Mouse (Mus musculus) adrenal gland (tissue): ENCODE data around the gene Sphk1.

ENCODE experiments used
- intact Hi-C: fragments of 180-260 bp; cut with DNase I; formaldehyde crosslinking; loops from one replicate; pipeline ENCODE4 v1.15.1; 2025

Gene Sphk1

DNA sequence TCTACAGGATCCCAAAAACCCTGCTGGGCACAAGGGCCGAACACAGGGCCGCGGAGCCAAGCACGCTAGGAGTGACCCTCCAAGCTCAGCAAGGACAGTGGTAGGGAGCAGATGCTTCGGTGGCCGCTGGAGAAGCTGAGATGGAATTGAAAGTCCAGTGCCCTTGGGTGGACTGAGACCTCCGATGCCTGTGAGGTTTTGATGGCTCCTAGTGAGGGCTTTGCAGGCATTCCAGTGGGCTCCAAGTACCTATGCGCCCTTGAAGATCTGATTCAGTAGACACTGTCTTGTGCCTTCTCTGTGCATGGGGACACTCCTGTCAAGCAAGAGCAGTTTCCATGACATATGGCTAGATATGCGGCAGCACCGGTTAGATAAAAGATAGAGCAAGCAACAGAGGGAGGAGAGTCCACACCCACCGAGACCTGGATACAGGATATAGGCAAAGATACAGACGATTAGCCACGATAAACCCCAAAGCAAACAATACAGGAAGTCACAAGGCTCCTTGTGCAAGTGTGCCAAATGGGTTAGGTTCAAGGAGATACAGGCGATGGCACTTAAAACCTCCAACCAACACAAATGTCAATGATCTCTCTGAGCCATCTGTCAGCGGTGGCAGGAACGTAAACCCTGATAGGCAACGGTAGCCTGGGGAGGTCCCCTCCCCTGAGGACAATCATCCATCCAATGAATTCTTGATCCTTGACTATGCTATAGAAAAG lies 24.4 kb upstream of the Sphk1 start:
- intact Hi-C loops = no loop called here

DNA sequence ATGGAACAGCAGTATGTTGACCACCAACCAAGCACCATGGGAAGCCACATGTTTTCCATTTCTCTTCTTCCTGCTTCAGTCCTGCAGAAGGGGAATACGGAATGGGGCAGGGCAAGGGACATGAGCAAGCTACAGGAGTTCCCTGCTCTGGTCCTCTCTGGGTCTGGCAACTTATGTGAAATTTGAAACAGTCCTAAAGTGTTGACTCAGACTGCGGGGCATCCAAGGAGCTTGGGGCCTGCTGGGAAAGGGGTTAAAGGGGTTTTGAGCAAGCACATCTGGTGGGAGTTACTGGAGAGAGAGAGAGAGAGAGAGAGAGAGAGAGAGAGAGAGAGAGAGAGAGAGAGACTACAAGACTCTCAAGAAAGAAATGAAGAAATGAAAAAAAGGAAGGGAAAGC lies 22.0 kb upstream of the Sphk1 start:
- intact Hi-C loops = no loop called here

DNA sequence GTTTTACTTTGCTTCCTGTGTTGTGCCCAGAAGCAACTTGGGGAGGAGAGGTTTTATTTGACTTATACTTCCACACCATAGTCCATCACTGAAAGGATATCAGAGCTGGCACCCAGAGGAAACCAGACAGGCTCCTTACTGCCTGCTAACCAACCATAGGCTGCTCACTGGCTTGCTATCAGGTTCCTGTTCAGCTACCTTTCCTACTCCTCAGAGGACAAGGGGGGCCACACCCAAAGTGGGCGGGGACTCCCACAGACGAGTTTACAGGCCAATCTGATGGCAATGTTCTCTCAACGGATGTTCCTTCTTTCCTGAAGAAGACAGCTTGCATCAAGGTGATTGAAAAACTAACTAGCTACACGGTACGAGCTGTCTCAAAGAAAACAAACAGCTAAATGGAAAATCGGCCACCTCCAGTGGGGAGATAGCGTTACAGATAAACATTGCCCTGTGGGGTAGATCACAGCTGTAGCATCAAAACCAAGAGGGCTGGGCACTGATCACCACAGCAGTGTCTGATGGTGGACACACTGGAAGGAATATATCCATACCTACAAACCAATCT lies 19.3 kb upstream of the Sphk1 start:
- intact Hi-C loops = no loop called here

DNA sequence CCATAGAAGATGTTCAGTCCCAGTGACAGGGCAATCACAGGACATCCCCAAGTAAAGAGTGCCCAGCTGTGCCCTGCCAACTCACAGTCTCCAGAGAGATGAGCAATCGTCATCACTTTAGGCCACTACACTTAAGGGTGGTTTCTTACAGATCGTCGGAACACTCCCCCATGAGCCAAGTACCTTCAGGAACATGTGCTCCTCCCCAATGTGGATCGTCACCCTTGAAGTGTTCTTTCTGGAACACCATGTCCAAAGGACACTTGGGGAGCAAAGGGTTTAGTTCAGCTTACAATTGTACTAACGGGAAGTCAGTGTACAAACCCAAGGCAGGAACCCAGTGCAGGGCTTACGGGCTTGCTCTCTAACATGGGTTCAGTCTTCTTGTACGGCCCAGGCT lies 18.6 kb upstream of the Sphk1 start:
- intact Hi-C loops = no loop called here

DNA sequence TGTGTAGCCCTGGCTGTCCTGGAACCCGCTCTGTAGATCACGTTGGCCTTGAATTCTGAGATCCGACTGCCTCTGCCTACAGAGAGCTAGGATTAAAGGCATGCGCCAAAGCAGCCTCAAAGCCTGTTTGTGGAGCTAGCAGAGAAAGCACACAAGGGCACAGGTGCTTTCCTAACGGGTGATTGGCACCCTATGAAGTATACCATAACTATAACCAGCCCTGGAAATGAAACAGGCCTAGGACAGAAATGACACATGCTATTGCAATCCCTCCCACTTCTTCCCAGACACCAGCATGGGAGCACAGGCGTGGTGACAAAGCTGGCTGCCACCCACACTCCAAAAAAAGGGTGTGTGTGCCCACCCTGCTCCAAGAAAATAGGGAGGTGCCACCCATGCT lies 17.7 kb upstream of the Sphk1 start:
- intact Hi-C loops = no loop called here

DNA sequence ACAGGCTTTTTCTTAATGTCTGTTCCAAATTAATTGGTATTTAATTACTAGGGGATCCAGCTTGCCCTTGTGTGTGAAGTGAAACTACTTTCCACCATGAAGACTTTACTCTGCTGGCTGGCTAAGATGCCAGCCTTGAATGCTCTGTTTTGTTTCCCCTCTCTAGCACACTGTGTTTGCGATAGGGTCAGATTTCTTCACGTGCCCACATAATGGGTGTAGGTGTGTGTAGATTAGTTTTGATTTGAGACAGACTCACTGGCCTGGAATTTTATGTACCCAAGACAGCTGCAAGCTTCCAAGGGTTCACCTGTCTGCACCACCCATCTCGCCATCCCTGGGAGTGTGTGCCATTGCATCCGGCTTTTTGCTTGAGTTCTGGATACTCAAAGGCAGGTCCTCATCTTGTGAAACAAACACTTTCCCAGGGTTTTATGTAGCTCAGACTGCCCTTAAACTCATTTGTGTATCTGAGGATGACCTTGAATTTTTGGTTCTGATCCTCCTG lies 17.1 kb upstream of the Sphk1 start:
- intact Hi-C loops = no loop called here

DNA sequence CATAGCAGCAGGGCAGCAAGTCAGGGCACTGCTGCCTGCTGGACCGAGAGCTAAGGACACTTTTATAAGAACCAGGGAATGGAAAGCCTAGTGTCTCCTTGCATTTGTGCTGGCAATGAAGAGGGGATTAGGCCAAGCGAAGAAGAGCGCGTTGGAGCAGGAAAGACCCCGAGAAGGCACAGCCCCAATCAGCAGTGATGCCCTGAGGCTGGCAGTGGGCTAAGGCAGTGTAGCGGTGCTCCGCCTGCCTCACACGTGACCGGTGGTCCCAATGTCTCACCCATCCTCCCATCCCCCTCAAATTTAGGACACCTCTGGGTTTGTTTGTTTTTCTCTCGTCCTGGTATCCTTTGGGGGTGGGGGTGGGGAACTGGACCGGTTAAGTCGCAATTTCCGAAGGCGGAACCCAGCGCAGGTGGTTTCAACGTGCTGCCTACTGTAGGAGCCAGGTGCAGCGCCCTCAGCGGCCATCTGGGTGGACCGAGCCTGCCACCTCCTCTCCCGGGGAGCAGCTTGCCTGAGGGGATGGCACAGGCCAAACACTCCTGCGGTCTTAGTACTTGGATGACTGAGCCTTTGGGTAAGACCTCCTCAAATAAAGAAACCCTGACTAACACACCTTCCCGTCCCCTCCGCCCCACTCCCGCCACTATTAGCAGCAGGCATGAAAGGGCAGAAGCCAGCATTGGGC lies 15.2 kb upstream of the Sphk1 start:
- intact Hi-C loops = no loop called here

DNA sequence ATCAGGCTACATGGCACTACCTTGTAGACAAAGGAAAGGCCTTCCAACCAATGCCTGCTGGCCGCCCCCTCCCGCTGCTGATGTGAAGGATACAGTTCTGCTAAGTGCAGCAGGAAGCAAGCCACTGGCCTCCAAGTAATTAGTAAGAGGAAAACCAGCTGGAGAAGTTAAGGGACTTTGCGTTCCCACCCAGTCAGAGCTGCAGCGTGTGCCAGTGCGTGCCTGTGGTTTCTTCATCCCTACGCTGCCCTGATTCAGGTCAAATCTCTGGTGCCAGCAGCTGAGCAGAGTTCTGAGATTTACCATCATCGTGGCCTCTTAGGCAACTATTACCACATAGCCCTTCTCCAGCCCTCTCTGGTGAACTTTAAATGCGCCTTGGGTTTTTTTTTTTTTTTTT lies 12.2 kb upstream of the Sphk1 start:
- intact Hi-C loops = no loop called here

DNA sequence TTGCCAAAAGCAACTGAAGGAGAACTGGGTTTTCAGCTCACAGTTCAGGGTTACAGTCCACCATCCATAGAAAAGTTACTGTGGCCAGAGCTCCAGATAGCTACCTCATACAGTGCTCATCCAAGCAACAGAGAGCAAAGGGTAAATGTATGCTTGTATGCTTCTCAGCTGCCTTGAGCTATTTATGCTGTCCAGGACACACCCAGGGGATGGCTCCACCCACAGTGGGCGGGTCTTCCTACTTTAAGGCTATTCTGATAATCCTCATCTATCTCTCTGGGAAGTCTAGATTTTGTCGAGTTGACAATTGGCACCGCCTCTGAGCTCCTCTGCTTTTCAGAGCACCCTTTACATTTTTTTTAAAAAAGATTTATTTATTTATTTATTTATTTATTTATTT lies 9.6 kb upstream of the Sphk1 start:
- intact Hi-C loops = no loop called here

DNA sequence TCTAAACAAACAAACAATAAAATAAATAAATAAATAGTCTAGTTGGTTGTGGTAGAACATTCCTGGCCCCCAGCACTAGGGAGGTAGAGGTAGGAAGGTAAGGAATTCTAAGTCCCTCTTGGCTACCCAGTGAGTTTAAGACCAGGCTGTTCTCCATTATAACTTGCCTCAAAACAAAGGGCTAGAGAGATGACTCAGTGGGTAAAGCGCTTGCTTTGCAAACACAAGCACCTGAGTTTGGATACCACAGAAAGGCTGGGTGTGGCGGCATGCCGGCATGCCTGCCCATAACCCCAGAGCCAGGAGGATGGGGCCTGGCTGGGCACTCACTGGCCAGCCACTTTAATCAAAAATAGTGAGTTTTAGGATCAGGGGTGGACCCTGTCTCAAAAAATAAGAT lies 8.7 kb upstream of the Sphk1 start:
- intact Hi-C loops = no loop called here

DNA sequence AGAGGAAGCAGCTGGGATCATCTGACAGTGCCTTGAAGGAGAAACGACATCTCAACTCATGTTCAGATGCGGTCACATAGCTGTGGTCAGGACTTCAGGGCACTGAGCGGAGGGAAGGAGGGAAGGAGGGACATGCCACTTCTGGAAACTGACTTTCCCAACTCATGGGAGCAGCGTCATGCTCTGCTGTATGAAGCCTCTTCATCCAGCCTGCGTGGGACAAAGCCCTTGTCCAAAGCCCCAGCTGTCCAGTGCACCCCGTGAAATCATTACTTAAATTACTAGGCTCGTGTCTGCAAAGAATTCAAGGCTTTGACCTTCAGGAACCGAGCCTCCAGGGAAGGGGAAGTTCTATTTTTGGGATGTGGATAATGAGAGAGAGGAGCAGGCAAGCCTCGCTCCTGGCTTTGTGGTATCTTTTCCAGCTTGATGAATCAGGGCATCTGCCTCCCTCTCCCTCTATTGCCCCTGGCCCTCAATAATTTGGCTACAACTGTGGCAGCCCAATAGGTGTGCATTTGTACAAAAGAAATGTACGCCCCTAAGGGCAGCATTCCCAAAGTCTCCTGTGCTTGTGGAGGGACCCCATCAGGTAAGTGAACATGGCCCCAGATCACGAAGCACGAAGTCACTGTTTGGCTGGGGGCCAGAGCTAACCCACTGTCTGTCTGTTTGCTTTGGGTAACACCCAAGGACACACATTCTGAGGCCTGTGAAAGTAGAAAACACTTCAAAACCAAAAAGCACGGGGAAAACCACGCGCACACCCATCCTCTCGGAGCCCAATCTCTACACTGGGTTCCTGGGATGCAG lies 7.6 kb upstream of the Sphk1 start:
- intact Hi-C loops = no loop called here

DNA sequence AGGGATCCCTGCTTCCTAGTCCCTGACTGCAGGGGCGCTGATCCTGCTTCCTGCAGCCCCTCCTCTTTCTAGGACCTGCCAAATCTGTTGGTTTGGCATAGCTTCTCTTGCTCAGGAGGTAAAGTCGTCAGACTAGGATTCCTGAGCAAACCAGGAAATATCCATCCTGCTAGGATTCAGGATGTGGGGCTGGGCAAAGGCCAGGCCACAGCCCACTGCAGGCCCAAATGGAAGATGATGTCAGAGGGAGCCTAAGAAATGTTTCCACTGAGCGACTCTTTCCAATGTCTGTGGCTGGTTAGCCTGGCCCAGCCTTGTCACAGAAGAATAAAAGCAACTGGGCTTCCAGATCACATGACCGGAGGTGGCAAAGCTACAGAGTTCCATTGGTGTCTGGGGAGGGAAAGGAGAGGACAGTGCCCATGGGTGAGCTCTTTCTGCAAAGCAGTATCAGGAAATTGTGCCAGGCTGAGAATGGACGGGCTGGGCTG lies 7.0 kb upstream of the Sphk1 start:
- intact Hi-C loops = no loop called here

DNA sequence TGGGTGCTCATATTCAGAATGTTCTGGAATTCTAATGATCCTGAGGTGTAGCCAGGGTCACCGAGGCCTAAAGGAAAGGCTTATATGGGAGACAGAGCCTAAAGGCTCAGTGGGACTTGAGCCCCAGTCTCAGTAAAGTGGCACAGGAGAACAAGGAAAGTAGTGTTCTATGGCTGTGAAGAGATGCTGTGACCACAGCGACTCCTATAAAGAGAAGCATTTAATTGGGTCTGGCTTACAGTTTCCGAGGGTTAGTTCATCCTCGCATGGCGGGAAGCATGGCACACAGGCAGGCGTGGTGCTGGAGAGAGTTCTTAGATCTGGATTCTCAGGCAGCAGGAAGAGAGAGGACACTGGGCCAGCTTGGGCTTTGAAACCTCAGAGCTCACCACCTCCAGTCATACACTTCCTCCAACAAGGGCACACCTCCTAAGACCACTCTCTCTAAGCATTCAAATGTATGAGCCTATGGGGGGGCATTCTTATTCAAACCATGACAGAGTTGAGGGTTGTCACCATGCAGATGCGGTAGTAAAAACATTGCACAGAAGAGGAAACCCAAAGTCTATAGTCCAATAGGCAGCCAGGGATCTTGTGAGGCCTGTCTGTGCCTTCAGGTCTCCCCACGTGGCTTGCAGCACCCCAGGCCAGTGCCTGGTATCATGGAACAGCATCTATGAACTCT lies 1.9 kb upstream of the Sphk1 start:
- intact Hi-C loops = no loop called here

DNA sequence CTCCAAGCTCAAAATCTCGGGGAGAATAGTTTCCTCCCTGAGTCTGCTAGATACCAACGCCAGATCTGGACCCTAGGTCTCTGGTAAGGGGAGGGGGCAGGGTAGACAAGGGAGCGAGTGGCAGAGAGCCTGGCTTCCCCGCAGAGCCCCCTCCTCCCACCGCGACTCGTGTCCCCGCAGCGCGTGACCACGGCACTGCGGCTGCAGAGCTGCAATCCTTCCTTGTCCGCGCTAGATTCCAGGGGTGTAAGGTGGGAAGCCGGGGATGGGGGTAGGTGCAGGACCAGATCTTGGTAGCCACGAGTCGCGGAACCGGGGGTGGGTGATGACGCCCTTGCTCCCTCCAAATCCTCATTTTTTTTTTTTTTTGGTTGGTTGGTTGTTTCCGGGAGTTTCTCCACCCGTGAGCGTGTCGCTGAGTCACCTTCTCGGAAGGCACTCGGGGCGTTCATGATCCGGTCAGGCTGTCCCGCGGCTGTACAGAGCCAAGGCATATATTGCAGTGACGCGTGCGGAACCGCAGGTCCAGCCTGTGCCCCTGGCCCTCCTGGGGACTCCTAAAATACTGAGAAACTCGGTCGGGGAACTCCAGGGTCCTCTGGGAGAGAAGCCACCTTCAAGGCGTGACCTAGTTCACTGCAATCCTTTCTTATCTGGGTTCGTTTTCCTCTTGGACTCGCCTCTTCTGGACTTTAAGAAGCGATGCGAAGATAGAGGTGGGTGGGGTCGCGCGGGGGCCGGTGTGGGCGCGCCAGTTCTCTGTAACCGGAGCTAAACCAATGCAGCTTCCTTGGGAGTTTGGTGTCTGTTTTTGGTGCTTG lies 856 bp downstream of the Sphk1 start:
- intact Hi-C loops = loop anchor here (10.0 kb wide), 1 partner anchor 47 kb away; no protein-coding TSS in a partner anchor

DNA sequence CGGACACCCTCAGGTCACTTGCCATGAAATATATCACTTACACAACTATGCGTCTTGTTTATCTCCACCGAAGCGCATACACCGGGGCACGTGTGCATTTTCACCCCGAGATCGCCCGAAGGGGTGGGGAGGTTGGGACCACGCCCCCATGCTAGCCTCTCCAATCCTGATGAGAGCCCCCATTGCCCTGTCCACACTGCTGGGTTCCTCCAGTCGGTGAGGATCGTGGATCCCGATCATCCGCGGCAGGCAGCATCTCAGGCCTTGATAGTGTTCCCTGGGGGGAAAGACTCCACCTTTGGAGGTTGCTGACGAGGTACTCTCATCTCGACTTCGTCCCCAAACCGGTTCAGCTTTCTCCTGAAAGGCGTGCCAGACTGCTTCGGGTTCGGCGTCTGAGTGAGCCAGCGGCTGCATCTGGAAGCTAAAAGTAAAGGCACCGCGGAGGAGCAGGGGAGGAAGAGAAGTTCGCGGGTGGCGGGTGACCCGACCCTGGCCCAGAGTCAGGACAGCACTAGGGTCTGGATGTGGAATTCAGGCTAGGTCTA lies 1.6 kb downstream of the Sphk1 start:
- intact Hi-C loops = loop anchor here (10.0 kb wide), 1 partner anchor 48 kb away; no protein-coding TSS in a partner anchor

DNA sequence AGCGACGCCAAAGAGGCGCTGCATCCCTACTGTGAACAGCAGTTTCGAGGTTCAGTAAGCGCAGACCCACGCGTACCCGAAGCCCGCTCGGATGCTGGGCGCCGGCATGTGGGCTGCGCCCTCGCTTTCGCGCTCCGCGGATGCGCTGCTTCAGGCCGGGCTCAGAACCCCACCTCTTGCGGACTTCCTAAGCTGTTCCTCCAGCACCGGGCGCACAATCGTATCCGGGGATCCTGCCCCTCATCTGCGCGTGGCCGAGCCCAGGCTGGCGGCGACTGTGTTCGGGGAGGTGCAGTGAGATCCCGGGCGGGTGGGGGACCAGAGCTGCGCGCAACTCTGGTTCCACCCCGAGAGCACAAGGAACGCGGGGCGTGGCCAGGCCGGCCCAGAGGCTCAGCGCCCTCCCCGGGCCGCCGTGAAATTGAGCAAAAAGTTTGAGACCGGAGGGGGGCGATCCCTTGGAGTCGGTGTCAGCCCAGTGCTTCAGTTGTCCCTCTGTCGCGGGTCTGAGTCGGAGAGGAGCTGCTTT lies 2.1 kb downstream of the Sphk1 start:
- intact Hi-C loops = loop anchor here (10.0 kb wide), 1 partner anchor 48 kb away; no protein-coding TSS in a partner anchor

DNA sequence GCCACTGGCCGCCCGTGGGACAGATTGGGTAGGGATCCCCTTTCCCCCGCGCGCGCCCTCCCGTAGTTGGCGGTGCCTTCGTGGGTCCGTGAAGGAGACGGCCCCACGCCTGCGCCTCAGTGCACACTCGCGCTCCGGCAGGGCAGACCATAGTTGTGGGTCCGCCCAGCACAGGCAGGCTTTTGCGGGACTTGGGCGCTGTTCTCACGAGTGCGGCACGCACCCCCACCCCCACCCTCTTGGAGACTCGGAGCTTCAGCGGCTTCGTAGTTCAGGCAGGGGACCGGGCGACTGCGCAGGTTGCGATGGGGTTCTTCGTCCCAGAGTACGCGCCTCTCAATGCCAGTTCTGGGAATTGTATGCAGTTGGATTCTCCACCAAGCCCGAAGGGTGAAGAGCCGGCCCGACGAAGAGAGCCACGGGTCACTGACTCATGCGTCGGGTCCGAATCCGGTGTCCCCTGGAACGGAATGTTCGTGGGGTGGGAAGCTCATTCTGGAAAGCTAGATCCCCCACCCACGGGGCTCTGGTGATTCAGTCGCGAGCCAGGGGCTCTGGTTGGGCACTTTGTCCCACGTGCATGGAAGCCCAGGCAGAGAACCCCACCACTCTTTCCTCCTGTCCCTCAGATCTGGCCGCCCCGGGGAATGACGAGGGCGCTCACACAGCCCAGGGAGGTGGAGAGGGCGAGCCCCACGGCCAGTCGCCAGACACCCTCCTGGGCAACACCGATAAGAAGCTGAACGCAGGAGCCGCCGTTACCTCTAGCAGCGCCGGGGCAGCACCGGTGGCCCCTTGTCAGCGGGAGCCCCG lies 2.8 kb downstream of the Sphk1 start:
- intact Hi-C loops = loop anchor here (2.0 to 10.0 kb wide), 2 partner anchors 33 to 49 kb away; no protein-coding TSS in a partner anchor

DNA sequence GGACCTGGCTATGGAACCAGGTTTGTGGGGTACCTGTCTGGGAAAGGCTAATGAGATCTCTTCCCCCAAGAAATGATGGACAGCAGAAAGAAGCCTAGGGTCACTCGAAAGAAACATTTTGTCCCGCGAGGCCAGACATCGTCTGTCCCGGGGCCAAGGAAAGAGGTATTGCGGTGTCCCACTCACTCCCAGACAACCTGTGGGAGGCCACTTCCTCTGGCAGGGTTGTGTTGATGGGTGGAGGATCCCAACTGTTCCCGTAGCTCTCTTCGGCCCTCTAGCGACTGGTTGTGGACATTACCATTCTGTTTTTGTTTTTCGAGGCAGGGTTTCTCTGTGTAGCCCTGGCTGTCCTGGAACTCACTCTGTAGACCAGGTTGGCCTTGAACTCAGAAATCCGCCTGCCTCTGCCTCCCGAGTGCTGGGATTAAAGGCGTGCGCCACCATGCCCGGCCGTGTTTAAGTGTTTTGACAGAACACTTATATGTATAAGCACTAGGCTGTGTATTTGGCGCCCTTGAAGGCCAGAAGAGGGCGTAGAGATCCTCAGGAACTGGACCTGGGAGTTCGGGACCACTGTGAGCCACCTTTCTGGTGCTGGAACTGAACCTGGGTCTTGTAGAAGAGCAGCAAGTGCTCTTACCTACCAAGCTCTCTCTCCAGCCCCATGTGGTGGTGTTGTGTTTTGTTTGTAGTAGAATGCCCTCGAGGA lies 3.6 kb downstream of the Sphk1 start:
- intact Hi-C loops = loop anchor here (2.0 to 10.0 kb wide), 2 partner anchors 34 to 50 kb away; no protein-coding TSS in a partner anchor
